Mouse (Mus musculus) embryonic facial prominence, embryonic 10.5 days (tissue): ENCODE data around the gene Glmn. TPM values are rescaled to one million over a fixed set of nuclear protein-coding genes. Genes with fewer than 3 reads are reported as not detected.

Experiments used
- DNase-seq: peaks from one replicate; pipeline ENCODE4 v3.0.0-alpha.2; 2017; ENCODE audit warnings: low spot score
- H3K27ac ChIP-seq: fragments of 300-500 bp; sonication (generic); replicated peaks from 2 replicates; pipeline ENCODE4 v1.5.1; 2016; ENCODE audit warnings: mild to moderate bottlenecking
- H3K27me3 ChIP-seq: fragments of 300-500 bp; sonication (generic); replicated peaks from 2 replicates; pipeline ENCODE4 v1.6.1; 2016; ENCODE audit warnings: low read depth, mild to moderate bottlenecking; ENCODE audit not compliant: poor library complexity, severe bottlenecking
- H3K36me3 ChIP-seq: fragments of 300-500 bp; sonication (generic); replicated peaks from 2 replicates; pipeline ENCODE4 v1.6.1; 2016; ENCODE audit warnings: mild to moderate bottlenecking, moderate library complexity
- H3K4me1 ChIP-seq: fragments of 300-500 bp; sonication (generic); 2 replicates; pipeline ENCODE4 v1.6.1; 2016
- H3K4me3 ChIP-seq: fragments of 300-500 bp; sonication (generic); 2 replicates; pipeline ENCODE4 v1.5.1; 2016; ENCODE audit warnings: mild to moderate bottlenecking, moderate library complexity
- H3K9me3 ChIP-seq: fragments of 300-500 bp; sonication (generic); 2 replicates; pipeline ENCODE4 v1.6.1; 2016; ENCODE audit warnings: mild to moderate bottlenecking
- WGBS: fragments of 180-500 bp; shearing (Covaris S2); methylation state at CpG from one replicate; pipeline ENCODE4 v1.1.7; 2016; 5-methylcytosine and 5-hydroxymethylcytosine counted together
- polyA plus RNA-seq: library from polyadenylated mRNA; unstranded; fragments of >200 nt; fragmentation: Nextera tagmentation; extraction: Ambion mirVana; gene quantifications from 2 replicates; pipeline ENCODE4 v1.2.1, GENCODE M21; 2016

The Glmn gene
- polyA plus RNA-seq, 1 experiment from 2014 or later, result 40.1 TPM

DNA sequence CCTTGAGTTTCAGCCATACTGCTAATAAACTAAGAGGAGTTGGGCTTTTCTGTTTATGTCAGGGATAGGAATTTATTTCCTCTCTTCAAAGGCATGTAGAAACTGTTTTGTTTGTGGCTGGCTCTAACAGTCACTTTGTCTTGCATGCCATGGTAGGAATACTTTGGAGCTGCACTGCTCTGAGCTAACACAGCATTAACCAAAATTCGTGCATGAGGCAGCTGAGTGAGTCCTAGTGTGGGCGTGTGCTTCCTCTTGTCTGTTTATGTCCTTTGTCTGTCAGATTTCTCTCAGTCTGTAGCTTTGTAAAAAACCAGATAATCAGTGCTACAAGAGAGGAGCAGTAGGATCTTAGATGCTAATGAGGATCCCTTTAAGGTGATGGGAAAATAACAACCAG is 86.4 kb downstream of the Glmn start:
- DNase-seq, result no peak
- no peaks in the 10 kb centered on the region for H3K9me3 ChIP-seq
- H3K36me3 ChIP-seq, result peaks cover 9% of the 10 kb centered on the region; the same call in 1 of the 2 replicates
- H3K4me3 ChIP-seq, result no peak overlapping the region
- no peaks in the 10 kb centered on the region for H3K4me1 ChIP-seq
- 68% methylated on average over 2 of the region's 2 CpGs for WGBS
- H3K27ac ChIP-seq, result no peak overlapping the region
- H3K27me3 ChIP-seq, result no peaks in the 10 kb centered on the region

DNA sequence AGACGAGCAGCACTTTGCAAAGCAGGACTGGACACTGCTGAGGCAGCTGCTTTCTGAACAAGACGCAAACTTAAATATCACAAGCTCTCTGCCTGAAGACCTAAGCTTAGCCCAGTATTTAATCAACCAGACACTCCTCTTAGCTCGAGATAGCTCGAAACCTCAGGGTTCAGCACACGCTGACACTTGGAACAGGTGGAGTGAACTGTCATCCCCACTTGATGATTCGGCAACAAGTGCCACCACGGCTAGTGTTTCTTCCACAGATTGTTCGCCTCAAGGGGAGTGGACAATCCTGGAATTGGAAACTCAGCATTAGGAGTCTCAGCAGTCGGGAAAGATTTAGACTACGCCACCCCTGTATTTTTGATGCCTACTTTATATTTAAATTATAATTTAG is 87.2 kb downstream of the Glmn start:
- 87% methylated on average over 10 of the region's 10 CpGs for WGBS
- H3K27me3 ChIP-seq, result no peaks in the 10 kb centered on the region
- no peaks in the 10 kb centered on the region for H3K4me1 ChIP-seq
- H3K4me3 ChIP-seq, result no peak overlapping the region
- DNase-seq, result no peak
- no peaks in the 10 kb centered on the region for H3K9me3 ChIP-seq
- peaks cover 9% of the 10 kb centered on the region; the same call in 1 of the 2 replicates for H3K36me3 ChIP-seq
- no peak overlapping the region for H3K27ac ChIP-seq

DNA sequence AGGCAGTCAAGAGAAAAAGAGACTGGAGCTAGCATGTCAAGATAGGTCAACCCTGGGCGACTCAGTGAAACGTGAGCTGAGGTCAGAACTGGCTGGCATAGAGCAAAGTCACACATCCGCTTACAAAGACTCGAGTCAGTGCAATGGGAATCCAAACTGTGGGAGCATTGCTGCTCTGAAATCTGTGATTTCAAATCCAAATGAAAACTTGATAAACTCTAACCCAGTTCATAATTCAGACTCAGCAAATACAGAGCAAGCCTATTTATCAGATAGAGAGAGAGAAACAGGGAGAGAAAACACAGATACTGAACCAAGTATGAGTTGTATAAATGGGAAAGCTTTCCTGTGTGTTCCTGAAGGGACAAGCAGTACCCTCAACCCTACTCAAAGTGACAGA is 90.4 kb downstream of the Glmn start, which contains the start of gene Gm42669:
Gene Gm42669 (plus strand): TSS at position 301 of the 400 bp plus-strand sequence.
- H3K27ac ChIP-seq, result no peak within 1 kb of the TSS
- 75% methylated on average over 4 of the region's 4 CpGs for WGBS

DNA sequence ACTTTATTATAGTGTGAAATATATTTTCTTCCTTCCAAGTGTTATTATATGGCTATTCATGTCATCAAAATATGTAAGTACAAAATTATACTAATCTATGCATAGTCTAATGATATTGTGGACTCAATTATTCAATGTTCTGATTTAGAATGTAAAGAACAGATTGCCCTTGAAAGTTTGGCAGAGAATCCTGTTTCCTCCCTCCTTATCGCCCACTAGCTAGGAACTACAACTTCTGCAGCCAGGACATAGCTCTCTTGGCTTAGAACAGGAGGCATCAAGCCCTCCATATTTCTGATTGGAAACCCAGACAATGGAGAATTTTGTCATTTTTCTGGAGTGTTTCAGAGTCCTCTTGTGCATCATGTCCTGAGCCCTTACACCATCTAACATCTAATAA is 96.9 kb downstream of the Glmn start:
- H3K4me1 ChIP-seq, result peaks cover 16% of the 10 kb centered on the region
- H3K27me3 ChIP-seq, result no peaks in the 10 kb centered on the region
- H3K9me3 ChIP-seq, result no peaks in the 10 kb centered on the region
- H3K4me3 ChIP-seq, result no peak overlapping the region
- 81% methylated on average over 1 of the region's 1 CpGs for WGBS
- H3K27ac ChIP-seq, result no peak overlapping the region
- DNase-seq, result no peak
- H3K36me3 ChIP-seq, result no peaks in the 10 kb centered on the region; the same call in 1 of the 2 replicates

More for the DNA sequence above, 90.4 kb downstream of the Glmn start, which contains the start of gene Gm42669:
- no peak within 1 kb of the TSS for H3K4me3 ChIP-seq
- no peaks in the 10 kb centered on the region for H3K4me1 ChIP-seq
- DNase-seq, result no peak
- H3K9me3 ChIP-seq, result no peaks in the 10 kb centered on the region
- no peaks in the 10 kb centered on the region for H3K27me3 ChIP-seq
- H3K36me3 ChIP-seq, result peaks cover 9% of the 10 kb centered on the region; the same call in 1 of the 2 replicates

DNA sequence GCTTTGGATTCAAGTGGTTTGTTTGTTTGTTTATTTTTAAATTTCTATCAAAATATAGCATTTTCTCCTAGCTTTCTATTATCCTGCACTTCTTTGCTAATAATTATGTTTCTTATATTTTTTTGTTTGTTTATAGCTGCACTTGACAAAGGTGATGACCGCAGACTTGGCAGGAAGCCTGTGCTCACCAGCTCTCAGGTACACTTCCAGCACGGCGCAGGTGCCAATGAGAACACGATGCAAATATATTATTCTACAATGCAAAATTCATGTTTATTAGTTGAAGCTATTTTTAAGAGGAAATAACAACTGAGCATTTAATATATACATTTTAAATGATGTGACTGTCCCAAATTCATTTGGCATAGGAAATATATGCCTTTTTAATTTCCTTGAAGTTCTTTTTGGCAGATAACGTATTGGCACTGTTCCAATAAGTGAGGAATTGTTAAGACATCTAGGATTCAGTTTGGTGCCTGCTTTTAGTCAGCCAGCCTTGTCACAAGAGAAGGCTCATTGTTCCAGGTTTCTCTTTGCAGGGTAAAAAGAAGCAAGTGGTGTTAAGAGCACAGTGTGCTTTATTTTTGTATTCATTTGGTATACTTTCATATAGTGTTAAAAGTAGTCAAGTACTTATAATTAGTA is 97.7 kb downstream of the Glmn start:
- H3K36me3 ChIP-seq, result no peaks in the 10 kb centered on the region; the same call in 1 of the 2 replicates
- no peak overlapping the region for H3K27ac ChIP-seq
- no peaks in the 10 kb centered on the region for H3K27me3 ChIP-seq
- no peak overlapping the region for H3K4me3 ChIP-seq
- no peaks in the 10 kb centered on the region for H3K9me3 ChIP-seq
- peaks cover 16% of the 10 kb centered on the region for H3K4me1 ChIP-seq
- DNase-seq, result no peak
- 88% methylated on average over 5 of the region's 5 CpGs for WGBS

Other genes with a start within 250 kb of the Glmn start
- 0.43 and 0.76 TPM in 2 replicates for gene Ephx4, start 195.2 kb downstream of the Glmn start, polyA plus RNA-seq
- not detected in 2 replicates for gene Lpcat2b, start 166.3 kb downstream of the Glmn start, polyA plus RNA-seq
- 4.5 and 4.9 TPM in 2 replicates for gene Btbd8, start 159.9 kb downstream of the Glmn start, polyA plus RNA-seq
- 0.38 and 0.42 TPM in 2 replicates for gene Gm42669, start 90.3 kb downstream of the Glmn start, polyA plus RNA-seq
- 0.02 and 0.06 TPM in 2 replicates for gene 1700028K03Rik, start 63.2 kb downstream of the Glmn start, polyA plus RNA-seq
- 20.0 and 21.8 TPM in 2 replicates for gene Rpap2, start 515 bp downstream of the Glmn start, polyA plus RNA-seq
- gene Gfi1, start 128.1 kb upstream of the Glmn start, polyA plus RNA-seq, result 0.05 TPM in 1 of 2 replicates, not detected in the other
- gene Ube2d2b, start 232.2 kb upstream of the Glmn start, polyA plus RNA-seq, result 0.29 and 0.42 TPM in 2 replicates